Mouse (Mus musculus) lung, adult 2 months (tissue): Measurements from ENCODE around the gene Rasgrf2. TPM values are rescaled to one million over a fixed set of nuclear protein-coding genes. Genes with fewer than 3 reads are reported as not detected.

Experiments
- DNase-seq: peaks from one replicate; pipeline ENCODE4 v3.0.0; 2022
- H3K4me1 ChIP-seq: fragments of 200-500 bp; 2 replicates; pipeline ENCODE4 v1.6.1; 2011; ENCODE audit warnings: low read length; ENCODE audit not compliant: control insufficient read depth, insufficient read depth
- H3K4me3 ChIP-seq: fragments of 200-500 bp; replicated peaks from 2 replicates; pipeline ENCODE3; 2011; ENCODE audit warnings: low read depth, mild to moderate bottlenecking, control low read depth, low read length; ENCODE audit errors: extremely low read depth
- CTCF ChIP-seq: fragments of 200-500 bp; IDR thresholded peaks from 2 replicates; pipeline ENCODE4 v1.5.1; 2011; ENCODE audit warnings: mild to moderate bottlenecking, low read length, control low read depth; ENCODE audit not compliant: insufficient read depth
- POLR2A ChIP-seq: fragments of 200-500 bp; IDR thresholded peaks from 2 replicates; pipeline ENCODE4 v1.6.1; 2011; ENCODE audit warnings: low read depth, mild to moderate bottlenecking, control low read depth, low read length, borderline replicate concordance; ENCODE audit errors: extremely low read depth
- WGBS: fragments of 180-500 bp; shearing (Covaris S2); methylation state at CpG from one replicate; pipeline ENCODE4 v1.1.7; 2018; 5-methylcytosine and 5-hydroxymethylcytosine counted together
- polyA plus RNA-seq: library from polyadenylated mRNA; depleted of rRNA; stranded (reverse); fragments of >200 nt; gene quantifications from 2 replicates; pipeline ENCODE4 v1.2.3, GENCODE M21; 2012

Gene Rasgrf2
- polyA plus RNA-seq, 1 experiment: 20.8 TPM

GRCm38 (mm10) chr13:92022202-92022601 is 109.3 kb downstream of the Rasgrf2 start:
- no peak for TF ChIP-seq CTCF
- no peak for TF ChIP-seq POLR2A
- DNase-seq: no peak
- H3K4me1 ChIP-seq: no peaks in the 10 kb centered on the region
- WGBS: 88% methylated on average over 10 of the region's 10 CpGs
- no peak overlapping the region for H3K4me3 ChIP-seq

GRCm38 (mm10) chr13:91996929-91997328 is 134.5 kb downstream of the Rasgrf2 start:
- DNase-seq: no peak
- Histone ChIP-seq H3K4me3 (no peak overlapping the region), H3K4me1 (no peaks in the 10 kb centered on the region)
- 86% methylated on average over 3 of the region's 3 CpGs for WGBS
- TF ChIP-seq POLR2A (no peak), CTCF (no peak)

DNA sequence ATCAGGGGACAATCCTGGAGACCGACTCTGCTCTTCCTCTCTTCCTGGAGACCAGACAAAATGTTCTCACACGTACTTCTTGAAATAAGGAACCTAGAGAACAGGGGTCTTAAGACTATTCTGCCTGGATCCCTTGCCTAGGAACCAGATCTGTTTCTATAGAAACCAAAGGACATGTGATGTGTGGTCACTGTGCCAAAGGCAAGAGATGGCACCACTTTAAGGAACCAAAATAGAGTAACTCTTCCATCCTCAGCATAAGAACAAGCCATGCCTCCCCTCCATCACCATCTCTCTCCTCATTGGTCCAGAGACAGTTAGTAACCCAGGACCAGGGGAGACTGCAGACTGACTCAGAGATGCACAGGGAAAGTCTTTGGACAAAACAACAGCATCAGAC is 140.0 kb downstream of the Rasgrf2 start:
- Histone ChIP-seq H3K4me1 (no peaks in the 10 kb centered on the region), H3K4me3 (no peak overlapping the region)
- WGBS: 82% methylated on average over 2 of the region's 2 CpGs
- TF ChIP-seq POLR2A: no peak
- TF ChIP-seq CTCF: no peak
- no peak for DNase-seq

DNA sequence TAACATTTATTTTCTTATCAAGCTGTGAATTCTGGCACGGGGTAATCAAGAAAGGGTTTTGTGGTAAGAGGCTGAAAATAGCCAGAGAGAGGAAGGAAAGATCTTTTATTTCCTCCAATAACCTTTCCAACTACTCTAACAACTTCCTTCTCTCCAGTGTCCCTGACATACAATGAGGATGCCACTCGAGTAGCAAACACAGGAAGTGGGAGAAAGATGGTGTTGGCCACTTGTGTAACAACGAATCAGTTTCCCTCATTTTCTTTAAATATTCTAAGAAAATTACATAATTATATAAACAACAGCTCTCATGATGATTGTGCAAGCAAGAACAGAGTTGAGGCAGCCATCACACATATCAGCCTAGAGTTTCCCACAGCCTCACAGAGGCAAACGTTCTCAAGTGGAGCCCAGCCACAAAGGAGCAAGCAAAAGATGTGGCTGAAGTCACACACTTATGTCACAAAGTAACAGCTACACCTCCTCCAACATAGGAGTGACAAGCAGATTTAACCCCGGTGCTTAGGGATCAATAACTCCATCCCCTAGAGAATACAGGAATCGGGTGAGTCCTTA is 140.7 kb downstream of the Rasgrf2 start:
- no peak for DNase-seq
- Histone ChIP-seq H3K4me3 (no peak overlapping the region), H3K4me1 (no peaks in the 10 kb centered on the region; the same call in 1 of the 2 replicates)
- TF ChIP-seq POLR2A (no peak), CTCF (no peak)
- 42% methylated on average over 6 of the region's 6 CpGs for WGBS

DNA sequence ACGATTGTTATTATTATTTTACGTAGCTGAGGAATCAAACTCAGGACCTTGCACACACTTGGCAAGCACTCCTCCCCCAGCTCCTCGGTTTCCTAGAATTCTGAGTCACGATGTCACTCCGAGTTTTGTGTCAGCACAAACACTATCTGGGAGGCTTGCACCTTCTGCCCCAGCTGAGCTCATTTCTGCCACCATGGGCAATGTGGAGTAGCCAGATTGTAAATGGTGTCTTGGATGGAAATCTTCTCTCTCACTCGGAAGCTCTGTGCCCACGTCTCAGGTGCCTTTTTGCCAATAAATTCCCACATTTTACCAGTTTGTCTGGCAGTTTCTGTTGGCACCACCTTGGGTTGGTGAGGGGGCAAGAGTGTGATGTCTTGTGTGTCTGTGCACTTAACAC is 143.1 kb downstream of the Rasgrf2 start:
- WGBS: 80% methylated on average over 7 of the region's 7 CpGs
- no peak for TF ChIP-seq POLR2A
- Histone ChIP-seq H3K4me1 (no peaks in the 10 kb centered on the region; the same call in 1 of the 2 replicates), H3K4me3 (no peak overlapping the region)
- DNase-seq: no peak

DNA sequence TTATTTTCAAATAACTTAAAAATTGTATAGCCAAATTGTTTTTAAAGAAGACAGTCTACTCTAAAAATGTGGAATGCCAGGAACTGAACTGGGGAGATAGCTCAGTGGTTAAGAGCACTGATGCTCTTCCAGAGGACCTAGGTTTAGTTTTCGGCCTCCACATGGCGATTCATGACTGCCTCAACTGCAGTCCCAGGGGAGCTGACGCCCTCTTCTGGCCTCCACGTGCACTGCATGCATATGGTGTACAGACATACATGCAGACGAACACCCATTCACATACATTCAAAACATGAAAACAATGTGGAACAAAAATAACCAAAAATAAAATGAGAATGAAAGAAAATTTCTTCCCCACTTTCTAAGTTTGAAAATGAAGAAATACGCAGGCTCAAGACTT is 144.5 kb downstream of the Rasgrf2 start:
- Histone ChIP-seq H3K4me1 (no peaks in the 10 kb centered on the region; the same call in 1 of the 2 replicates), H3K4me3 (no peak overlapping the region)
- no peak for TF ChIP-seq POLR2A
- no peak for TF ChIP-seq CTCF
- DNase-seq: no peak
- WGBS: 94% methylated on average over 6 of the region's 6 CpGs

DNA sequence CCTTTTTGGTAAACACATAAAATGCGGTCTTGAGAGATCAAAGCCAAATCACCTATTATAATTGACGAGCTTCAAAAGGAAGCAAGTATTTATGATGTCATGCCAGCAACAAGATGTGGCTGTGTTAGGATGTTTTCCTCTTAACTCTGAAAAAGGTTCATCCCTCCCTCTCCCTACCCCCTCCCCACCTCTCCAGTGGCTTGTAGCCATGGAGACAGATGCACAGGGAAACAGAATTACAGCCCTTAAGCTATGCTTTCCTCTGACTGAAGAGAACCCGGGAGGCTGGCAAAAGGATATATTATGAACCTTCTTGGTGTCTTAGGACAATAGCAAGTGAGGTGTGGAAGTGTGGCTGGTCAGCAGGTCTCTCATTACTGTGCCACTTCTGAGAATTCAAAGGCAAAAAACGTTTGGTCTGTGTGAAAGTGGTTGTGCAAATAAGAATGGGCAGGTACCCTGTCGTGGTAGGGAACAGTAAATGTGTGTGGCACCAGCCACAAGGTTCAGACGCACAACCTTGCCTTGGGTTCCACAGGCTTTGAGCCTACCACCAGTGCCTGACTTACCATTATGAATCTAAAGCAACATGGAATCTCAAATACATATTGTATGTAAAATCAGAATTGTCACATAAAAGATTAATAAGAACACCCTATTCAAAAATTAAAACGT is 145.4 kb downstream of the Rasgrf2 start:
- H3K4me1 ChIP-seq: no peaks in the 10 kb centered on the region; the same call in 1 of the 2 replicates
- DNase-seq: no peak
- H3K4me3 ChIP-seq: no peak overlapping the region
- WGBS: 50% methylated on average over 7 of the region's 7 CpGs
- no peak for TF ChIP-seq POLR2A
- no peak for TF ChIP-seq CTCF

DNA sequence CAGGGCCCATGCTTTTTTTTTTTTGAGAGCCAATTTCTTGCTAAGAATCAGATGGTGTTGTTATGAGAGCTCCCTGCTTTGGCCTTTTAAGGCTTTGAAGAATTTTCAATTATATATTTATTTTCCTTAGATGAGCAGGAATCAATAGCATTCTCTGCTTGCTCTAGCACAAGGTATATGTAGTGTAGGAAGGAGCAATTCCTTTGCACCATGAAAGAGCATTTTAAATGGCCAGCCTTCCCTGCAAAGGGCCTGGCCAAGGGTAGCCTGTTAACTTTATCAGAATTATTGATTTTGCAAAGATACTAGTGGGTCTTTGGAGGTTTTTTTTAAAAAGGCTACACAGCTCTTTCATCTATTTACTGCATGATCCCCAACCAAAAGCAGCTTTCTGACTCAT is 146.4 kb downstream of the Rasgrf2 start:
- Histone ChIP-seq H3K4me1 (no peaks in the 10 kb centered on the region; the same call in 1 of the 2 replicates), H3K4me3 (no peak overlapping the region)
- TF ChIP-seq POLR2A: no peak
- TF ChIP-seq CTCF: no peak
- no peak for DNase-seq

DNA sequence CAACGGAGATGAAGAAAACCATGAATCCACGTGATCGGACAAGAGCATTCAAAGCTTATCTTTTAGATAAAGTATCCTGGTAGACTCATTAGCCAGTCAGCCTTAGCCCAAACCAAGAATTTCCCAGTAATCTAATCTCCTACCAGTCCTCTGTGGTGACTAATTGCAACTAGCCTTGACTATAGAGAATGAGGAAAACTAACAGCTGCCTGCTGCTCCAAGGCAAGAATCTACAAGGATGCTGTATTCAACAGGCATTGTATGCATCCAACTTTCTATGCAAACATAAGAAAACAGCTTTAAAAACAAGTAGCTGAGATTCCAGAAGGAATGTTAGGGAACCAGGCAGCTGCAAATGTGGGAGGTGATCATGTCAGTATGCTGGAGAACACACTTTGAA is 149.4 kb downstream of the Rasgrf2 start:
- no peak for DNase-seq
- Histone ChIP-seq H3K4me3 (no peak overlapping the region), H3K4me1 (no peaks in the 10 kb centered on the region; the same call in 1 of the 2 replicates)
- TF ChIP-seq POLR2A: no peak
- TF ChIP-seq CTCF: no peak
- WGBS: 43% methylated on average over 3 of the region's 3 CpGs

DNA sequence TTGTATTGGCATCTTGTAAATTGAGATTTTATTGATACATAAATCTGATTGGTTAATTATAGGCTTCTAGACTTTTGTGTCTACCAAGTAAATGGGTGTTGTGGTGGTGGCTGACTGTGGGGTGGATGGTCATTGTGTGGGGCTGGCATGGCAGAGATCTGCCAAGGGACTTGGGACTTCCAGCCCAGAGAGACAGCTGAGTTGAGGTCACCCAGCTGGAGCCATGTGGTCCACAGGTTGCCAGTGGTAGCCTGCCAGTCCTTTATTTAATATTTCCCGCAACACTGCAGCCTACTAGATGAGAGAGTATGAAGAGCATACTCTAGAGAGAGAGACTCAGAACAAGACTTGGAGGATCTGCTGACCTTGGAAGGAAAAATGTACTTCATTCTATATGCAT is 150.0 kb downstream of the Rasgrf2 start:
- H3K4me1 ChIP-seq: no peaks in the 10 kb centered on the region; the same call in 1 of the 2 replicates
- TF ChIP-seq CTCF (no peak), POLR2A (no peak)
- WGBS: 100% methylated on average over 1 of the region's 1 CpGs
- H3K4me3 ChIP-seq: no peak overlapping the region
- DNase-seq: no peak

DNA sequence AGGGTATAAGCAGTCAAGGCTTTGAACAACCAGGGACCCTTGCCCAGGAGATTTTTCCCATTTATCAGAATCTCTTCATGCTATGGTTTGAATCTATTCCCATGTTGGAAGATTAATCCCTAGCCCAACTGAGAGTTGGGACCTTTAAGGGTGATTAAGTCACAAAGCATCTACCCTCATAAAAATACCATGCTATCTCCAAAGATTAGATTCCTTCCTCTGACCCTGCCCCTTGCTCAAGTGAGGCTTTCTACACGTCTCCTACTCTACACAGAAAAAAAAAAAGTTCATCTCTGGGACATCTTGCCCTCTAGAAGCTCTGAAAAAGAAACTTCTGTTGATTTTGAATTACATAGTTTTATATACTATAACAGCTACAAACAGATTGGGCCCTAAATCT is 154.5 kb downstream of the Rasgrf2 start:
- no peak for DNase-seq
- TF ChIP-seq CTCF (no peak), POLR2A (no peak)
- Histone ChIP-seq H3K4me3 (no peak overlapping the region), H3K4me1 (no peaks in the 10 kb centered on the region)
- 46% methylated on average over 1 of the region's 1 CpGs for WGBS
